Mouse (Mus musculus) lung, adult 18-20 months (tissue): ENCODE measurements around the gene Slk.
A peak's percentile ranks its signal among the peaks of the same experiment; 100 is the strongest.

Experiments
- DNase-seq, 2 experiments: peaks; one replicate each; pipeline ENCODE4 v3.0.0; 2022; ENCODE audit warnings: mixed read lengths in 2 of 2

Gene Slk

GRCm38 (mm10) chr19:47654896-47655295 is 75.4 kb downstream of the Slk start:
- no peak for DNase-seq

DNA sequence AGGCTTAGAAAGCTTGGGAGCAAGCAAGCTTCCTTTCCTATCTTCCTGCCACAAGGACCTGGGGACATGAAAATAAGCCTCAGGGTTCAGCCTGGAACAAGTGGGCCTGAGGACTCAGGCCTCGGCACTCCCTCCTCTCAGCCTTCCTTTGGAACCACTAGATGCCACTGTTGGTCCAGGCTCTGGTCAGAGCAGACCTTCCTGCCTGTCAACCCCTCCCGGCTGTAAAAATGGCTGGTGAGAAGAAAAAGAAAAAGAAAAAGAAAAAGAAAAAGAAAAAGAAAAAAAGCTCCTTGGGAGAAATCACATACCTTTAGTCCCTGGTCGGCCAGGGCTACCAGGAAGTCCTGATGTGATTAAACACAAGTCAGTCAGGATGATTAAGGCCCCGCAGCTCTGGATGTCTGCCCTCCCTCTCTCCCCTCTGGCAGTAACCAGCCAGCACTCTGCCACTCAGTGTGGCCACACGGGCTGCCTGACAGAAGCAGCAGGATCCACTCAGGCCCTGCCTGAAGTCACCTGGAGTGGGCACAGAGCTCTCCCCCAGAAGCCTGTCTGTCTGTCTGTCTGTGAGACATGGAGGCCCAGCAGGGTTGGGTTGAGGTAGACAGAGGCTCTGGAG is 79.5 kb downstream of the Slk start:
- DNase-seq: peak; percentile 38 to 39

DNA sequence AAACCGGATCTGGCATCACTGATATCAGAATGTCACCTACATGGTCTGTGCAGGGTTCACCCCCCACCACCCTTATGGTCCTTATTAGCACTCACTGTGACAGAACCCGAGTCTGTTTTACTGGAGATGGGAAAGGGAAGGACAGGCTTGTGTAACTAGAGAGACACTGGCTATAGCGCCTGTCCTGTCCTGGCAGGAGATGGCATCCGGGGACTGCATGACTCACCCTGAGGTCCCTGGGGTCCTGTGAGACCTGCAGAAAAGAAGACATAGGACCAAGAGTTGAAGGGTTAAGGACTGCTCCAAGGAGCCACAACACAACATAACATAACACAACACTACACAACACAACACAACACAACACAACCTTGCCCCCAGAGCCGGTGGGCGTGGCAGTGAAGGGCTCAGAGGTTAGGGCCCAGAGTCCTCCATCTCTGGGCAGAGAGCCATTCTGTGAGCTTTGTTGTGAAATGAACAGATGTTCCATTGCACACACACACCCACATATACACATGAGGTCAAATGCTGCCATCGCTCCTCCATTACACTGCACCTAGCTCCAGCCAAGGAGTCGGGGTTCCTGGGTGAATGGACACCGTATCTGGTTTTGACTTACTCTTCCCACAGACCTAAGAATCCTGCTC is 80.4 kb downstream of the Slk start:
- DNase-seq: peak in 1 of 2 experiments; percentile 29

GRCm38 (mm10) chr19:47667601-47668000 is 88.1 kb downstream of the Slk start:
- no peak for DNase-seq

DNA sequence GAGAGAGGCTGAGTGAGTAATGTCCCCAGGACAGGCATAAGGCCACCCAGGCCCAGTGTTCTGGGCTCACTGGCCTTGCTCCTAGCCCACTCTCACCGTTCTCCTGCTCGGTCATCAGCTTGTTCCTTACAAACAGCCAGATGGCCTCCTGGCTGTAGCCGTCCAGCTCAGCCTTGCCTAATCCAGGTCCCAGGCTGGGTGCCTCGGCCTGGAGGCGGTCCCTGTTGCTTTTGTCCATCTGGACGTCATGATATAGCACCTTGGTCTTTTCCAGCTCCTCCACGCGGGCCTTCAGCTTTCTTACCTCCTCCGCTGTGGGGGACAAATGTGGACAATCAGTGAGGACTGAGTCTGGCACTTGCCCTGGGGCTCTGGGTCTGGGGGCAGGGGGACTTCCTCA is 88.9 kb downstream of the Slk start:
- DNase-seq: peak in 1 of 2 experiments; percentile 15

- DNase-seq: peak; percentile 41 to 53
Measured at GRCm38 (mm10) chr19:47674419-47674818, 94.9 kb downstream of the Slk start.

DNA sequence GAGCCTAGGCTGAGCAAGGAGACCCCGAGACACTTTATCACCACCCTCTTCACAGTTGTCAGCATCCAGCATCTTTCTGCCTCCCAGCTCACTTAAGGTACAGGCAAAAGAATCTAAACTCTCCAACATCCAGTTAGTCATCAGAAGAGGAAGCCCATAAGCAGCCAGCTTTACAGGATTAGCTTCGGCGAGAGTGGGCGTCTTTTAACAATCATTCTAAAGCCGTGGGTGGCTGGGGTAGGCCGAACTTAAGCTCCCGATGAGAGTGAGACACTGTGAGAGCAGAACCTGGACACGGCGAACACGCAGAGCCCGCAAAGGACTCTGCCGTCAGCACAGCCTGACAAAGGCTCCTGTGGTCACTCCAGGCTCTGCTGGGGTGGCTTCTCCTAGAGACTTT is 99.2 kb downstream of the Slk start:
- DNase-seq: no peak

DNA sequence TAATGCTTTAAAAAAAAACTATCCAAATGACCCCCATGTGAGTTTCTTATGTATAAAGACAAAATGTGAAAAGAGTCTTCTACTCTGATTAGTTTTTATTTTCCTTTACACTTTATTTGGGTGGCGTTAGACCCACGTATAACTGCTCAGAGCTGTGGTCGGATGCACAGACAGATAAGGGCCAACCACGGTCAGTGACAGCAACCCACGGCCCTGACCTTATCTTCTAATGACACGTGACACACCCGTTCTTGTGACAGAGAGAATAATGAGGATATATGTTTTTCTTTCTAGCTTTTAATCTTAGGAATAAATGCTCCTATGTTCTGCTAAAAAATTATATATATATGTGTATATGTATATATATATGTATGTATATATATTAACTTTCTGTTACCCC is 110.1 kb downstream of the Slk start:
- no peak for DNase-seq

GRCm38 (mm10) chr19:47691994-47692393 is 112.5 kb downstream of the Slk start, which contains the start of gene Col17a1:
Gene Col17a1 (minus strand): TSS chr19:47692094.
- DNase-seq: no peak
